10 mouse cellular contexts compared by ENCODE assay signal in the genomic region with DNA sequence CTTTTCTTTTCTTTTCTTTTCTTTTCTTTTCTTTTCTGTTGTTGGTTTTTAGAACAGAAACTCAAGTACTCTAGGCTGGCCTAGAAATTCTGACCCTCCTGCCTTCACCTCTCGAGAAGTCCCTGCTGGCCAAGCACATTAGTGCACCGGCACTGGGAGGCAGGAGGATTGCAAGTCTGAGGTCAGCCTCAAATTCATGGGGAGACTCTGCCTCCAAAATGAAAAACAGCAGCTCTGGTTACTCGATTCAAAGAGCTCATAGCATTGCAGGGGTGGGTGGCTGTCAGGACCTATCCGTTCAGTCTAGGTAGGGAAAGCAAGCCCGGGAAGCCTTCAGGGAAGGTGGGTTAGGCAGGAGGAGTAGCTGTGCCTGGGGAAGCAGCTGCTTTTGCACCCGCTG. TPM values are rescaled to one million over a fixed set of nuclear protein-coding genes. Genes with fewer than 3 reads are reported as not detected.
DNase-seq lines count a peak whose midpoint lies in the region; ATAC-seq and TF ChIP-seq lines count a peak whose summit lies in the region.
"Had no signal": no experiment of that assay in that cellular context is flagged by ENCODE, and none has a peak within 500 bp of the region (broad histone marks: within the 10 kb centered on the region; RNA-seq: fewer than 3 reads in every experiment).

No protein-coding gene starts in this region.

- 55% methylated on average over 6 of the region's 6 CpGs for WGBS in heart, adult 2 months
- WGBS in midbrain, embryonic 10.5 days = 53% methylated on average over 6 of the region's 6 CpGs

- peak; percentile 38; the same call in 1 of the 2 replicates for ATAC-seq in granulocyte monocyte progenitor cell, adult 5-6 weeks (replicated peaks; ENCODE audit: poor library complexity, severe bottlenecking)

- H3K9ac ChIP-seq in heart, adult 2 months (ENCODE audit: low read depth, low read length) = no peak overlapping the region

- no peak for DNase-seq in heart, adult 2 months
- no peak for DNase-seq in heart, adult 18-20 months
- peak; percentile 37 for DNase-seq in R1 (ENCODE audit: low read depth, low spot score)
- DNase-seq in midbrain, embryonic 10.5 days (ENCODE audit: low spot score) = no peak
- DNase-seq in adrenal gland, adult (ENCODE audit: inconsistent age in 2 of 2, low spot score in 1 of 2) = no peak
- DNase-seq in gastrocnemius, postnatal 25 days = no peak
- DNase-seq in cerebellum, adult 11 months = no peak
- DNase-seq: kidney, adult 9 months; retina, postnatal 1 day had no signal

- intact Hi-C loops in heart, adult 2 months (cut with DNase I) = loop anchor here (5.0 kb wide), 1 partner anchor 81 kb away; no protein-coding TSS in a partner anchor

- no peak for TF ChIP-seq POLR2A in heart, adult 2 months (IDR thresholded peaks at IDR 0.05; ENCODE audit: insufficient read depth, low read depth, low read length)

- peak; percentile 33 for TF ChIP-seq CTCF in heart, adult 2 months (IDR thresholded peaks at IDR 0.05)

- no peak overlapping the region; the same call in 1 of the 2 replicates for H3K27ac ChIP-seq in heart, adult 2 months
- H3K27ac ChIP-seq in midbrain, embryonic 10.5 days (replicated peaks) = peak overlapping the region; percentile 52

- H3K79me2 ChIP-seq in heart, adult 2 months (replicated peaks; ENCODE audit: control insufficient read depth, insufficient read depth, low read length) = peaks cover 2% of the 10 kb centered on the region; the same call in 1 of the 2 replicates

- no peaks in the 10 kb centered on the region for H3K27me3 ChIP-seq in heart, adult 2 months (ENCODE audit: control insufficient read depth, insufficient read depth, low read length)
- peaks cover 4% of the 10 kb centered on the region; the same call in 1 of the 2 replicates for H3K27me3 ChIP-seq in midbrain, embryonic 10.5 days (ENCODE audit: low read depth, poor library complexity, severe bottlenecking)

- H3K36me3 ChIP-seq in heart, adult 2 months (ENCODE audit: control insufficient read depth, insufficient read depth, low read length) = peaks cover 10% of the 10 kb centered on the region
- H3K36me3 ChIP-seq in midbrain, embryonic 10.5 days = peaks cover 26% of the 10 kb centered on the region

- H3K4me1 ChIP-seq in heart, adult 2 months (ENCODE audit: control insufficient read depth, insufficient read depth, low read length) = peaks cover 15% of the 10 kb centered on the region
- H3K4me1 ChIP-seq in midbrain, embryonic 10.5 days = peaks cover 23% of the 10 kb centered on the region

- H3K9me3 ChIP-seq in midbrain, embryonic 10.5 days (replicated peaks) = no peaks in the 10 kb centered on the region

- H3K4me3 ChIP-seq in heart, adult 2 months = no peak overlapping the region
- H3K4me3 ChIP-seq in midbrain, embryonic 10.5 days = no peak overlapping the region

- TF ChIP-seq EP300 in heart, adult 2 months (IDR thresholded peaks at IDR 0.05; ENCODE audit: insufficient read depth, low read depth, low read length) = no peak

RNA-seq across cellular contexts. Expression of a gene that starts 37.0 kb away (rescaled TPM):
- total RNA-seq in heart, adult 2 months (2021) = 10 to 100 TPM; 50.9 to 56.0 TPM
- 13.6 and 22.4 TPM in 2 replicates for polyA plus RNA-seq in heart, adult 2 months (2012; rRNA removed)
- 10 to 100 TPM; 38.8 to 42.4 TPM for total RNA-seq in heart, adult 18-20 months (2021)
- 20.2 and 33.6 TPM in 2 replicates for total RNA-seq in granulocyte monocyte progenitor cell, adult 5-6 weeks (2014; fragmentation: Nextera tagmentation)
- total RNA-seq in granulocyte monocyte progenitor cell, adult 5-6 weeks (2017) = 21.7 and 22.9 TPM in 2 replicates
- 92.2 and 115 TPM in 2 replicates for polyA plus RNA-seq in midbrain, embryonic 10.5 days (2016; fragmentation: Nextera tagmentation; extraction: Ambion mirVana)
- total RNA-seq in gastrocnemius, postnatal 25 days (2021) = 100 to 1,000 TPM; 107 to 110 TPM
